Mouse (Mus musculus): ENCODE measurements around the gene Zcchc14. TPM values are rescaled to one million over a fixed set of nuclear protein-coding genes. Genes with fewer than 3 reads are reported as not detected.
A peak's percentile ranks its signal among the peaks of the same experiment; 100 is the strongest.
"Not testable (repeated sequence)": the region's sequence is repeated elsewhere in the genome, so short reads cannot be mapped to it uniquely, and the experiment has no call there.

Zcchc14 gene
- total RNA-seq, 2 experiments from 2014 or later = 69.6 to 72.8 TPM

- no peak for DNase-seq (ENCODE audit: extremely low spot score in 1 of 2, low spot score in 2 of 2)
- intact Hi-C loops (cut with DNase I) = no loop called here
- TF ChIP-seq CTCF (IDR thresholded peaks at IDR 0.05) = no peak
- no peak overlapping the region for H3K4me3 ChIP-seq
- H3K27ac ChIP-seq = no peak overlapping the region
Observed at GRCm38 (mm10) chr8:121681457-121681856, 28.8 kb upstream of the Zcchc14 start.

GRCm38 (mm10) chr8:121680896-121681295 lies 28.2 kb upstream of the Zcchc14 start:
- intact Hi-C loops (cut with DNase I) = no loop called here
- no peak overlapping the region for H3K4me3 ChIP-seq
- H3K27ac ChIP-seq = no peak overlapping the region
- DNase-seq (ENCODE audit: extremely low spot score in 1 of 2, low spot score in 2 of 2) = no peak
- no peak for TF ChIP-seq CTCF (IDR thresholded peaks at IDR 0.05)

GRCm38 (mm10) chr8:121678696-121679095 lies 26.0 kb upstream of the Zcchc14 start:
- TF ChIP-seq CTCF (IDR thresholded peaks at IDR 0.05) = no peak
- no peak overlapping the region for H3K4me3 ChIP-seq
- DNase-seq (ENCODE audit: extremely low spot score in 1 of 2, low spot score in 2 of 2) = no peak
- H3K27ac ChIP-seq = no peak overlapping the region
- intact Hi-C loops (cut with DNase I) = no loop called here

- no peak for TF ChIP-seq CTCF (IDR thresholded peaks at IDR 0.05)
- Histone ChIP-seq H3K4me3 (no peak overlapping the region), H3K27ac (peak overlapping the region; percentile 67)
- peak in 1 of 2 experiments; percentile 40 for DNase-seq (ENCODE audit: extremely low spot score in 1 of 2, low spot score in 2 of 2)
- intact Hi-C loops (cut with DNase I) = no loop called here
Observed at GRCm38 (mm10) chr8:121675701-121676100, 23.0 kb upstream of the Zcchc14 start.

- intact Hi-C loops (cut with DNase I) = no loop called here
- Histone ChIP-seq H3K27ac (peak overlapping the region; percentile 67), H3K4me3 (no peak overlapping the region)
- no peak for DNase-seq (ENCODE audit: extremely low spot score in 1 of 2, low spot score in 2 of 2)
- TF ChIP-seq CTCF (IDR thresholded peaks at IDR 0.05) = no peak
Observed at GRCm38 (mm10) chr8:121675161-121675560, 22.5 kb upstream of the Zcchc14 start.

GRCm38 (mm10) chr8:121674524-121674923 lies 21.8 kb upstream of the Zcchc14 start:
- intact Hi-C loops (cut with DNase I) = no loop called here
- Histone ChIP-seq H3K27ac (peak overlapping the region; percentile 15; the same call in 1 of the 2 replicates), H3K4me3 (no peak overlapping the region)
- DNase-seq (ENCODE audit: extremely low spot score in 1 of 2, low spot score in 2 of 2) = no peak
- peak; percentile 52 for TF ChIP-seq CTCF (IDR thresholded peaks at IDR 0.05)

GRCm38 (mm10) chr8:121673917-121674316 lies 21.2 kb upstream of the Zcchc14 start:
- DNase-seq (ENCODE audit: extremely low spot score in 1 of 2, low spot score in 2 of 2) = no peak
- Histone ChIP-seq H3K27ac (peak overlapping the region; percentile 72), H3K4me3 (no peak overlapping the region)
- intact Hi-C loops (cut with DNase I) = no loop called here
- TF ChIP-seq CTCF (IDR thresholded peaks at IDR 0.05) = no peak

- Histone ChIP-seq H3K27ac (peak overlapping the region; percentile 72; the same call in 1 of the 2 replicates), H3K4me3 (no peak overlapping the region)
- intact Hi-C loops (cut with DNase I) = no loop called here
- no peak for TF ChIP-seq CTCF (IDR thresholded peaks at IDR 0.05)
- no peak for DNase-seq (ENCODE audit: extremely low spot score in 1 of 2, low spot score in 2 of 2)
Observed at GRCm38 (mm10) chr8:121673153-121673552, 20.5 kb upstream of the Zcchc14 start.

GRCm38 (mm10) chr8:121669208-121669607 lies 16.5 kb upstream of the Zcchc14 start:
- intact Hi-C loops (cut with DNase I) = no loop called here
- TF ChIP-seq CTCF (IDR thresholded peaks at IDR 0.05) = no peak
- no peak for DNase-seq (ENCODE audit: extremely low spot score in 1 of 2, low spot score in 2 of 2)
- H3K27ac ChIP-seq = peak overlapping the region; percentile 73
- H3K4me3 ChIP-seq = peak overlapping the region; percentile 7; the same call in 1 of the 2 replicates

- intact Hi-C loops (cut with DNase I) = no loop called here
- peak overlapping the region; percentile 7; the same call in 1 of the 2 replicates for H3K4me3 ChIP-seq
- peak in 1 of 2 experiments; percentile 57 for DNase-seq (ENCODE audit: extremely low spot score in 1 of 2, low spot score in 2 of 2)
- peak overlapping the region; percentile 73 for H3K27ac ChIP-seq
- no peak for TF ChIP-seq CTCF (IDR thresholded peaks at IDR 0.05)
Observed at GRCm38 (mm10) chr8:121668553-121668952, 15.9 kb upstream of the Zcchc14 start.

- intact Hi-C loops (cut with DNase I) = not testable (repeated sequence)
Observed at GRCm38 (mm10) chr8:121667936-121668500, 15.3 kb upstream of the Zcchc14 start.

GRCm38 (mm10) chr8:121665329-121665728 lies 12.6 kb upstream of the Zcchc14 start:
- TF ChIP-seq CTCF (IDR thresholded peaks at IDR 0.05) = no peak
- no peak for DNase-seq (ENCODE audit: extremely low spot score in 1 of 2, low spot score in 2 of 2)
- H3K27ac ChIP-seq = no peak overlapping the region
- intact Hi-C loops (cut with DNase I) = no loop called here
- H3K4me3 ChIP-seq = 0 out of 2 replicates have a peak overlapping the region, but pooled peaks have one; percentile 18

More at GRCm38 (mm10) chr8:121667936-121668500, 15.3 kb upstream of the Zcchc14 start:
- not testable (repeated sequence) for H3K4me3 ChIP-seq; DNase-seq (ENCODE audit: extremely low spot score in 1 of 2, low spot score in 2 of 2)
- H3K27ac ChIP-seq = peak overlapping the region; percentile 73
- peak; percentile 14 for TF ChIP-seq CTCF (IDR thresholded peaks at IDR 0.05)

GRCm38 (mm10) chr8:121663101-121663500 lies 10.4 kb upstream of the Zcchc14 start:
- Histone ChIP-seq H3K4me3 (no peak overlapping the region), H3K27ac (no peak overlapping the region)
- DNase-seq (ENCODE audit: extremely low spot score in 1 of 2, low spot score in 2 of 2) = no peak
- intact Hi-C loops (cut with DNase I) = no loop called here
- no peak for TF ChIP-seq CTCF (IDR thresholded peaks at IDR 0.05)

All from left cerebral cortex, adult 2 months (tissue).